Mouse (Mus musculus): ENCODE data around the gene Cyp24a1. TPM values are rescaled to one million over a fixed set of nuclear protein-coding genes. Genes with fewer than 3 reads are reported as not detected.

The Cyp24a1 gene
- total RNA-seq, 1 experiment from 2014 or later: not detected

GRCm38 (mm10) chr2:170447651-170448050 is 49.3 kb downstream of the Cyp24a1 start:
- ATAC-seq (replicated peaks; ENCODE audit: low read depth, poor library complexity, severe bottlenecking): no peak

GRCm38 (mm10) chr2:170446843-170447383 is 50.0 kb downstream of the Cyp24a1 start:
- no peak for ATAC-seq (replicated peaks; ENCODE audit: low read depth, poor library complexity, severe bottlenecking)

GRCm38 (mm10) chr2:170445861-170446260 is 51.1 kb downstream of the Cyp24a1 start:
- no peak for ATAC-seq (replicated peaks; ENCODE audit: low read depth, poor library complexity, severe bottlenecking)

GRCm38 (mm10) chr2:170442535-170442934 is 54.4 kb downstream of the Cyp24a1 start:
- ATAC-seq (replicated peaks; ENCODE audit: low read depth, poor library complexity, severe bottlenecking): 0 out of 2 replicates have a peak, but pooled peaks have one; percentile 39

GRCm38 (mm10) chr2:170438782-170439181 is 58.2 kb downstream of the Cyp24a1 start:
- no peak for ATAC-seq (replicated peaks; ENCODE audit: low read depth, poor library complexity, severe bottlenecking)

GRCm38 (mm10) chr2:170436204-170436603 is 60.7 kb downstream of the Cyp24a1 start:
- peak; percentile 95 for ATAC-seq (replicated peaks; ENCODE audit: low read depth, poor library complexity, severe bottlenecking)

Other genes starting within 250 kb of the Cyp24a1 start
- gene Bcas1, start 69.3 kb downstream of the Cyp24a1 start, total RNA-seq (2017): 0.05 TPM in 1 of 2 replicates, not detected in the other
- gene Pfdn4, start 717 bp downstream of the Cyp24a1 start, total RNA-seq (2017): 71.7 and 90.8 TPM in 2 replicates
- not detected in 2 replicates for gene 4930470P17Rik, start 104.9 kb upstream of the Cyp24a1 start, total RNA-seq (2017)
- gene Dok5, start 234.7 kb upstream of the Cyp24a1 start, total RNA-seq (2017): not detected in 2 replicates

All from common myeloid progenitor, adult 5-6 weeks (primary cell).